Mouse (Mus musculus) olfactory bulb, adult 2 months (tissue): ENCODE measurements around the gene Sgk2.

ENCODE experiments used
- CTCF ChIP-seq: fragments of 200-500 bp; IDR thresholded peaks from 2 replicates; pipeline ENCODE4 v1.5.1; 2012; ENCODE audit warnings: low read depth, mild to moderate bottlenecking, low read length, moderate library complexity; ENCODE audit not compliant: insufficient read depth
- POLR2A ChIP-seq: fragments of 200-500 bp; IDR thresholded peaks from 2 replicates; pipeline ENCODE4 v1.6.1; 2012; ENCODE audit warnings: mild to moderate bottlenecking, low read depth, low read length, moderate library complexity; ENCODE audit not compliant: insufficient read depth

GRCm38 (mm10) chr2:162973206-162973605, 13.9 kb upstream of the Sgk2 start:
- TF ChIP-seq CTCF = no peak
- no peak for TF ChIP-seq POLR2A
